Mouse (Mus musculus): ENCODE results near the gene Eef1akmt2. TPM values are rescaled to one million over a fixed set of nuclear protein-coding genes. Genes with fewer than 3 reads are reported as not detected.

The Eef1akmt2 gene
- total RNA-seq, 2 experiments from 2014 or later = 5.5 to 8.3 TPM

- DNase-seq = no peak
Observed at GRCm38 (mm10) chr7:132787496-132788190, 64.8 kb downstream of the Eef1akmt2 start.

- DNase-seq = no peak
Observed at GRCm38 (mm10) chr7:132787022-132787421, 65.5 kb downstream of the Eef1akmt2 start.

- DNase-seq = no peak
Observed at GRCm38 (mm10) chr7:132786522-132786921, 66.0 kb downstream of the Eef1akmt2 start.

- DNase-seq = no peak
Observed at GRCm38 (mm10) chr7:132786011-132786410, 66.5 kb downstream of the Eef1akmt2 start.

GRCm38 (mm10) chr7:132784101-132784500 lies 68.4 kb downstream of the Eef1akmt2 start:
- DNase-seq = no peak

GRCm38 (mm10) chr7:132781850-132782249 lies 70.6 kb downstream of the Eef1akmt2 start:
- no peak for DNase-seq

GRCm38 (mm10) chr7:132781130-132781814 lies 71.2 kb downstream of the Eef1akmt2 start:
- DNase-seq = no peak

- peak; percentile 58 for DNase-seq
Observed at GRCm38 (mm10) chr7:132780611-132781010, 71.9 kb downstream of the Eef1akmt2 start.

GRCm38 (mm10) chr7:132778630-132779029 lies 73.8 kb downstream of the Eef1akmt2 start:
- DNase-seq = no peak

GRCm38 (mm10) chr7:132777728-132778453 lies 74.6 kb downstream of the Eef1akmt2 start:
- no peak for DNase-seq

Other genes with a start within 250 kb of the Eef1akmt2 start
- gene Lhpp, start 242.0 kb downstream of the Eef1akmt2 start, total RNA-seq (2021) = 10 to 100 TPM; 12.5 to 13.2 TPM
- 10 to 100 TPM; 17.0 to 19.0 TPM for gene Fam53b, start 38.8 kb downstream of the Eef1akmt2 start, total RNA-seq (2021)
- 10 to 100 TPM; 19.8 to 22.5 TPM for gene Abraxas2, start 6.6 kb upstream of the Eef1akmt2 start, total RNA-seq (2021)
- gene Zranb1, start 78.5 kb upstream of the Eef1akmt2 start, total RNA-seq (2021) = 10 to 100 TPM; 36.9 to 40.6 TPM